15 mouse cellular contexts compared by ENCODE assay signal in genomic region chr6:121402661-121403244, GRCm38 (mm10). TPM values are rescaled to one million over a fixed set of nuclear protein-coding genes. Genes with fewer than 3 reads are reported as not detected.
DNase-seq lines count a peak whose midpoint lies in the region; ATAC-seq and TF ChIP-seq lines count a peak whose summit lies in the region.
"Had no signal": no experiment of that assay in that cellular context is flagged by ENCODE, and none has a peak within 500 bp of the region (broad histone marks: within the 10 kb centered on the region; RNA-seq: fewer than 3 reads in every experiment).

No protein-coding gene starts in this region.

- H3K27ac ChIP-seq in left cerebral cortex, adult 2 months: peak overlapping the region; percentile 56; the same call in 1 of the 2 replicates
- H3K27ac ChIP-seq in forebrain, embryonic 14.5 days (ENCODE audit: low read depth, low read length): no peak overlapping the region; the same call in 1 of the 2 replicates
- H3K27ac ChIP-seq in hindbrain, embryonic 16.5 days (ENCODE audit: low read depth, low read length): peak overlapping the region; percentile 57
- H3K27ac ChIP-seq in neural tube, embryonic 13.5 days (replicated peaks): peak overlapping the region; percentile 86
- H3K27ac ChIP-seq: intestine, embryonic 15.5 days; limb, embryonic 12.5 days; liver, embryonic 13.5 days had no signal

- no peaks in the 10 kb centered on the region for H3K9me3 ChIP-seq in forebrain, embryonic 14.5 days (replicated peaks; ENCODE audit: control insufficient read depth, low read length)
- no peaks in the 10 kb centered on the region for H3K9me3 ChIP-seq in hindbrain, embryonic 16.5 days (ENCODE audit: control insufficient read depth, low read length)
- H3K9me3 ChIP-seq in neural tube, embryonic 13.5 days: no peaks in the 10 kb centered on the region; the same call in 1 of the 2 replicates
- H3K9me3 ChIP-seq: intestine, embryonic 15.5 days; limb, embryonic 12.5 days; liver, embryonic 13.5 days had no signal

- intact Hi-C loops in left cerebral cortex, adult 2 months (cut with DNase I): no loop called here

- ATAC-seq in forebrain, embryonic 14.5 days: peak; percentile 54
- ATAC-seq in hindbrain, embryonic 16.5 days: peak; percentile 62
- peak; percentile 51 for ATAC-seq in neural tube, embryonic 13.5 days (ENCODE audit: low read depth)
- ATAC-seq: intestine, embryonic 15.5 days had no signal

- no peak for TF ChIP-seq CTCF in left cerebral cortex, adult 2 months (IDR thresholded peaks at IDR 0.05)

- H3K9ac ChIP-seq in forebrain, embryonic 14.5 days (ENCODE audit: low read length): no peak overlapping the region
- 0 out of 2 replicates have a peak overlapping the region, but pooled peaks have one; percentile 35 for H3K9ac ChIP-seq in hindbrain, embryonic 16.5 days (ENCODE audit: low read depth, low read length)
- peak overlapping the region; percentile 41 for H3K9ac ChIP-seq in neural tube, embryonic 13.5 days
- H3K9ac ChIP-seq: intestine, embryonic 15.5 days; limb, embryonic 12.5 days; liver, embryonic 13.5 days had no signal

- H3K36me3 ChIP-seq in forebrain, embryonic 14.5 days (ENCODE audit: control insufficient read depth, insufficient read depth, low read length): no peaks in the 10 kb centered on the region
- H3K36me3 ChIP-seq in hindbrain, embryonic 16.5 days (ENCODE audit: control insufficient read depth, insufficient read depth, low read length): no peaks in the 10 kb centered on the region
- 0 out of 2 replicates have a peak, but pooled peaks cover 7% of the 10 kb centered on the region for H3K36me3 ChIP-seq in neural tube, embryonic 13.5 days
- H3K36me3 ChIP-seq: intestine, embryonic 15.5 days; limb, embryonic 12.5 days; liver, embryonic 13.5 days had no signal

- WGBS in forebrain, embryonic 14.5 days: 50% methylated on average over 8 of the region's 8 CpGs
- 44% methylated on average over 8 of the region's 8 CpGs for WGBS in hindbrain, embryonic 16.5 days
- 55% methylated on average over 8 of the region's 8 CpGs for WGBS in neural tube, embryonic 13.5 days

- H3K4me2 ChIP-seq in forebrain, embryonic 14.5 days (ENCODE audit: low read length): no peak overlapping the region
- no peak overlapping the region for H3K4me2 ChIP-seq in hindbrain, embryonic 16.5 days (ENCODE audit: low read length)
- no peak overlapping the region for H3K4me2 ChIP-seq in neural tube, embryonic 13.5 days
- H3K4me2 ChIP-seq: heart, embryonic 11.5 days; intestine, embryonic 15.5 days; limb, embryonic 12.5 days; liver, embryonic 13.5 days had no signal

- H3K4me3 ChIP-seq in left cerebral cortex, adult 2 months: no peak overlapping the region
- H3K4me3 ChIP-seq in forebrain, embryonic 14.5 days (ENCODE audit: low read depth, low read length): no peak overlapping the region
- H3K4me3 ChIP-seq in hindbrain, embryonic 16.5 days (ENCODE audit: low read length): no peak overlapping the region
- H3K4me3 ChIP-seq in neural tube, embryonic 13.5 days: no peak overlapping the region
- H3K4me3 ChIP-seq: intestine, embryonic 15.5 days; limb, embryonic 12.5 days; liver, embryonic 13.5 days had no signal

- H3K27me3 ChIP-seq in forebrain, embryonic 14.5 days (replicated peaks; ENCODE audit: control insufficient read depth, insufficient read depth, low read length): no peaks in the 10 kb centered on the region
- H3K27me3 ChIP-seq in hindbrain, embryonic 16.5 days (replicated peaks; ENCODE audit: control insufficient read depth, insufficient read depth, low read length): no peaks in the 10 kb centered on the region
- H3K27me3 ChIP-seq in neural tube, embryonic 13.5 days: no peaks in the 10 kb centered on the region
- H3K27me3 ChIP-seq: intestine, embryonic 15.5 days; liver, embryonic 13.5 days had no signal

- no peak for DNase-seq in left cerebral cortex, adult 2 months (ENCODE audit: extremely low spot score in 1 of 2, low spot score in 2 of 2)
- no peak for DNase-seq in left cerebral cortex, adult 8-10 months (ENCODE audit: low spot score in 2 of 2)
- DNase-seq in forebrain, embryonic 14.5 days (ENCODE audit: low spot score): peak; percentile 49
- no peak for DNase-seq in right cerebral cortex, postnatal 25 days
- DNase-seq in frontal cortex, adult 2 months (ENCODE audit: extremely low spot score in 1 of 2, low spot score in 1 of 2): no peak
- DNase-seq: cerebellum, adult 11 months; heart, postnatal 14 days; liver, embryonic 13.5 days; thymus, postnatal 14 days had no signal

- H3K4me1 ChIP-seq in forebrain, embryonic 14.5 days (ENCODE audit: control insufficient read depth, insufficient read depth, low read length): no peaks in the 10 kb centered on the region
- peaks cover 20% of the 10 kb centered on the region for H3K4me1 ChIP-seq in hindbrain, embryonic 16.5 days (ENCODE audit: control insufficient read depth, insufficient read depth, low read depth, low read length)
- peaks cover 37% of the 10 kb centered on the region for H3K4me1 ChIP-seq in neural tube, embryonic 13.5 days (replicated peaks)
- H3K4me1 ChIP-seq: intestine, embryonic 15.5 days; liver, embryonic 13.5 days had no signal

RNA-seq across cellular contexts. Expression of gene Slc6a12, which starts 59.9 kb away (rescaled TPM):
- 1 to 10 TPM; 1.6 to 1.7 TPM for total RNA-seq in left cerebral cortex, adult 2 months (2021)
- total RNA-seq in left cerebral cortex, adult 8-10 months (2022): 1 to 10 TPM in 3 of 4 experiments, under 1 TPM in 1; 0.88 to 1.6 (median 1.4) TPM
- polyA plus RNA-seq in forebrain, embryonic 14.5 days (2014; fragmentation: Nextera tagmentation; extraction: Ambion mirVana): 0.66 and 0.75 TPM in 2 replicates
- 2.4 and 2.5 TPM in 2 replicates for polyA plus RNA-seq in hindbrain, embryonic 16.5 days (2015; fragmentation: Nextera tagmentation; extraction: Ambion mirVana)
- 0.63 and 0.89 TPM in 2 replicates for polyA plus RNA-seq in neural tube, embryonic 13.5 days (2015; fragmentation: Nextera tagmentation; extraction: Ambion mirVana)
- polyA plus RNA-seq in frontal cortex, adult 2 months (2012; rRNA removed): 2.6 and 3.5 TPM in 2 replicates
- total RNA-seq: heart, postnatal 14 days had no signal
- polyA plus RNA-seq: limb, embryonic 12.5 days; lung, embryonic 16.5 days had no signal
